Mouse (Mus musculus): ENCODE data around the gene Slitrk2. TPM values are rescaled to one million over a fixed set of nuclear protein-coding genes. Genes with fewer than 3 reads are reported as not detected.

The Slitrk2 gene
- polyA plus RNA-seq (2012; rRNA removed) = 1.7 and 3.5 TPM in 2 replicates

GRCm38 (mm10) chrX:66648911-66649620 lies at the start of gene Slitrk2:
TSS of gene Slitrk2 (plus strand) at chrX:66649318.

